Mouse (Mus musculus) forebrain, embryonic 13.5 days (tissue): Measurements from ENCODE around the gene Pipox. TPM values are rescaled to one million over a fixed set of nuclear protein-coding genes. Genes with fewer than 3 reads are reported as not detected.
A peak's percentile ranks its signal among the peaks of the same experiment; 100 is the strongest.

ENCODE experiments used
- ATAC-seq: fragments of 200-750 bp; cut with Nextera tagmentation; 2 replicates; pipeline ENCODE4 v1.8.0; 2017
- H3K27ac ChIP-seq: fragments of 300-500 bp; sonication (generic); 2 replicates; pipeline ENCODE4 v1.5.1; 2015; ENCODE audit warnings: inconsistent platforms, mild to moderate bottlenecking, moderate library complexity
- H3K27me3 ChIP-seq: fragments of 300-500 bp; sonication (generic); 2 replicates; pipeline ENCODE4 v1.6.1; 2015; ENCODE audit warnings: mild to moderate bottlenecking, inconsistent platforms
- H3K36me3 ChIP-seq: fragments of 300-500 bp; sonication (generic); 2 replicates; pipeline ENCODE4 v1.6.1; 2015; ENCODE audit warnings: mild to moderate bottlenecking, inconsistent platforms; ENCODE audit not compliant: poor library complexity, severe bottlenecking
- H3K4me1 ChIP-seq: fragments of 300-500 bp; sonication (generic); 2 replicates; pipeline ENCODE4 v1.6.1; 2015; ENCODE audit warnings: inconsistent platforms
- H3K4me2 ChIP-seq: fragments of 300-500 bp; sonication (generic); 2 replicates; pipeline ENCODE4 v1.6.1; 2015; ENCODE audit warnings: inconsistent platforms, mild to moderate bottlenecking, moderate library complexity
- H3K4me3 ChIP-seq: fragments of 300-500 bp; sonication (generic); 2 replicates; pipeline ENCODE4 v1.5.1; 2015; ENCODE audit warnings: mild to moderate bottlenecking, inconsistent platforms
- H3K9ac ChIP-seq: fragments of 300-500 bp; sonication (generic); 2 replicates; pipeline ENCODE4 v1.6.1; 2015; ENCODE audit warnings: mild to moderate bottlenecking, inconsistent platforms
- H3K9me3 ChIP-seq: fragments of 300-500 bp; sonication (generic); replicated peaks from 2 replicates; pipeline ENCODE4 v1.6.1; 2016; ENCODE audit warnings: inconsistent platforms
- WGBS: fragments of 180-500 bp; shearing (Covaris S2); methylation state at CpG from one replicate; pipeline ENCODE4 v1.1.7; 2015; 5-methylcytosine and 5-hydroxymethylcytosine counted together
- polyA plus RNA-seq: library from polyadenylated mRNA; unstranded; fragments of >200 nt; fragmentation: Nextera tagmentation; extraction: Ambion mirVana; gene quantifications from 2 replicates; pipeline ENCODE4 v1.2.1, GENCODE M21; 2015

Pipox gene
- polyA plus RNA-seq, 1 experiment from 2014 or later: 12.7 TPM

GRCm38 (mm10) chr11:77904707-77905106, 10.8 kb upstream of the Pipox start:
- Histone ChIP-seq H3K36me3 (no peaks in the 10 kb centered on the region), H3K4me3 (no peak overlapping the region), H3K9me3 (no peaks in the 10 kb centered on the region), H3K27ac (no peak overlapping the region), H3K9ac (no peak overlapping the region), H3K27me3 (no peaks in the 10 kb centered on the region; the same call in 1 of the 2 replicates), H3K4me2 (no peak overlapping the region), H3K4me1 (peaks cover 65% of the 10 kb centered on the region)
- ATAC-seq: no peak
- 51% methylated on average over 1 of the region's 1 CpGs for WGBS

GRCm38 (mm10) chr11:77903761-77904160, 9.9 kb upstream of the Pipox start:
- H3K4me1 ChIP-seq: peaks cover 59% of the 10 kb centered on the region
- no peak overlapping the region for H3K4me2 ChIP-seq
- no peaks in the 10 kb centered on the region for H3K36me3 ChIP-seq
- peak overlapping the region; percentile 73 for H3K27ac ChIP-seq
- no peak overlapping the region for H3K9ac ChIP-seq
- no peaks in the 10 kb centered on the region; the same call in 1 of the 2 replicates for H3K27me3 ChIP-seq
- H3K4me3 ChIP-seq: no peak overlapping the region
- H3K9me3 ChIP-seq: no peaks in the 10 kb centered on the region
- no peak for ATAC-seq
- WGBS: 27% methylated on average over 3 of the region's 3 CpGs

DNA sequence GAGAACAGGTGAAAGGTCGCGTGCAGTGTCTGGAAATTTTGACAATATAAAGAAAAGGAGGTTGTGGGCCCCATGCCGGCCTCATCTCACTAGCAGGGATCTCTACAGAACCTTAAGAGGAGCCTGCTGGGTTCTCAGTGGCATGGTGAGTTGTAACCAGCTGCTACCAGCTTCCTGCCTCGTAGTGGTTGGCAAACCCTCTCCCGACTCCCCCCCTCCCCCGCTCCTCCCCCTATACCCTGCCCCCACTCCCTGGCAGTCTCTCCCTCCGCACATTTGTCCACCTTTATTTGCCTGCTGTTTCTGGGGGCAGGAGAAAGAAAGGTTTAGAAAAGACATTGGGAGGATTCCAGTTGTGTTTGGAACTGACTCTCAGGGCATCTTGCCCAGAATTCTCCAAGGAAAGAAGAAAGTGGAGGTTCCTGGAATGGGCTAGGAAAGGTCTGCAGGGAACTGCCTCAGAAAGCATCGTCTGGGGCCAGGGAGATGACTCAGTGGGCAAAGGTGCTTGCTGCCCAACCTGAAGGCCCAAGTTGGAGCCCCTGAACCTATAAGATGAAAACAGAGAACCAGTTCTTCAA, 8.0 kb upstream of the Pipox start:
- Histone ChIP-seq H3K4me2 (no peak overlapping the region), H3K9ac (peak overlapping the region; percentile 6; the same call in 1 of the 2 replicates), H3K27ac (peak overlapping the region; percentile 74), H3K4me3 (no peak overlapping the region), H3K36me3 (no peaks in the 10 kb centered on the region), H3K4me1 (peaks cover 72% of the 10 kb centered on the region), H3K9me3 (no peaks in the 10 kb centered on the region), H3K27me3 (no peaks in the 10 kb centered on the region)
- ATAC-seq: peak; percentile 37; the same call in 1 of the 2 replicates
- 34% methylated on average over 8 of the region's 8 CpGs for WGBS

- no peaks in the 10 kb centered on the region for H3K36me3 ChIP-seq
Measured at GRCm38 (mm10) chr11:77901366-77901765, 7.5 kb upstream of the Pipox start.

GRCm38 (mm10) chr11:77900696-77901095, 6.8 kb upstream of the Pipox start:
- WGBS: 89% methylated on average over 4 of the region's 4 CpGs
- H3K27ac ChIP-seq: no peak overlapping the region

More at GRCm38 (mm10) chr11:77901366-77901765, 7.5 kb upstream of the Pipox start:
- H3K27ac ChIP-seq: peak overlapping the region; percentile 74
- no peak overlapping the region for H3K4me2 ChIP-seq
- H3K27me3 ChIP-seq: no peaks in the 10 kb centered on the region
- peak overlapping the region; percentile 6; the same call in 1 of the 2 replicates for H3K9ac ChIP-seq
- peaks cover 72% of the 10 kb centered on the region for H3K4me1 ChIP-seq
- H3K4me3 ChIP-seq: no peak overlapping the region
- H3K9me3 ChIP-seq: no peaks in the 10 kb centered on the region
- 0 out of 2 replicates have a peak, but pooled peaks have one; percentile 7 for ATAC-seq
- 49% methylated on average over 5 of the region's 5 CpGs for WGBS

GRCm38 (mm10) chr11:77900187-77900586, 6.3 kb upstream of the Pipox start:
- H3K4me3 ChIP-seq: no peak overlapping the region
- no peak overlapping the region for H3K9ac ChIP-seq
- ATAC-seq: no peak
- H3K36me3 ChIP-seq: no peaks in the 10 kb centered on the region
- 87% methylated on average over 3 of the region's 3 CpGs for WGBS
- H3K4me2 ChIP-seq: no peak overlapping the region
- H3K27me3 ChIP-seq: no peaks in the 10 kb centered on the region
- peaks cover 77% of the 10 kb centered on the region for H3K4me1 ChIP-seq
- H3K9me3 ChIP-seq: no peaks in the 10 kb centered on the region
- no peak overlapping the region for H3K27ac ChIP-seq

More at GRCm38 (mm10) chr11:77900696-77901095, 6.8 kb upstream of the Pipox start:
- Histone ChIP-seq H3K9me3 (no peaks in the 10 kb centered on the region), H3K9ac (no peak overlapping the region), H3K4me2 (no peak overlapping the region), H3K27me3 (no peaks in the 10 kb centered on the region), H3K4me1 (peaks cover 72% of the 10 kb centered on the region), H3K36me3 (no peaks in the 10 kb centered on the region), H3K4me3 (no peak overlapping the region)
- no peak for ATAC-seq

DNA sequence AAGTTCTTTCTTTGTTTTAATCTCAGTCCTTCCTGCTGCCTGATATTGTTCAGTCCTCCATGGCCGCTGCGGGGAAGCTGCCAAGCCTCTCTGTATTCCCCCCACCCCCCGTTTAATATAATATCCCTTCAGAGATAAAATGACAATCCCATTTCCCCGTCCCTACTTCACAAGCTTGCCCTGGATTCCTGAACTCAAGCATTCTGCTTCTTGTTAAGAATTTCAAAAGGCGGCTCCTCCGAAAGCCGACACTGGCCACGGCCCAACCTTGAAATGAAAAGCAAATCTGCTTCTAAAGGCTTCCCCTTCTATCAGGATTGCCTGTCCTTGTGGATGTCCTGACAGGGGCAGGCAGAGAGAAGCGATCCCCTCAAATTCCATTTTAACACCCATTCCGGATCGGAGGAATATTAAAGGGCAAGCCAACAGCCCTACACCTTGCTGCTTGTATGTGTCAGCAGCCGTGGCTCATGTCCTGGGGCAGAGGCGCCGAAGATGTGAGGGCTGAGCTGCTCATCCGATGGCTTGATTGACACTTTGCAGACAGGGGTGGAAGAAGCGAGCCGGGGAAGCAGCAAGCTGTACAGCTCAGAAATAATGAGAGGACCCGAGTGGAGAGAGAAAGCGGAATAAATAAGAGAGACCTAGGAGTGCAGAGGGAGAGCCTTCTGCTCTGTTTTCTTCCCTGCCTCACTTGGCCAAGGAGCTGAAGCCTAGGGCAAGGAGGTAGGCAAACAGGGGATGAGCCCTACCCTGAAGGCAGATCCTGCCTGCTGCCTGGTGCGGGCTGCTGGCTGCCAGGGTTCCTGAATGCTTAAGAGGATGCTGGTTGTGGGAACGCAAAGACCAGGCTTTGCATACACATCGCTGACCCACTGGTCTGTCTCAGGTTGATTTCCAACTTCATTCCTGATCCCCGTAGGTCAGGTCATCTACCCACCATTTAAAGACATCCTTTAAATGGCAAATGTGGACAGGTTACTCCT, 3.2 kb upstream of the Pipox start:
- H3K9me3 ChIP-seq: no peaks in the 10 kb centered on the region
- WGBS: 4% methylated on average over 23 of the region's 23 CpGs
- no peaks in the 10 kb centered on the region for H3K36me3 ChIP-seq
- 0 out of 2 replicates have a peak, but pooled peaks have one; percentile 5 for ATAC-seq
- no peaks in the 10 kb centered on the region for H3K27me3 ChIP-seq
- H3K4me3 ChIP-seq: 0 out of 2 replicates have a peak overlapping the region, but pooled peaks have one; percentile 4
- peak overlapping the region; percentile 99 for H3K27ac ChIP-seq
- H3K4me2 ChIP-seq: peak overlapping the region; percentile 53
- H3K9ac ChIP-seq: peak overlapping the region; percentile 60
- H3K4me1 ChIP-seq: peaks cover 82% of the 10 kb centered on the region

GRCm38 (mm10) chr11:77896480-77896819, 2.6 kb upstream of the Pipox start:
- WGBS: 7% methylated on average over 6 of the region's 6 CpGs
- peak overlapping the region; percentile 53 for H3K4me2 ChIP-seq
- peak overlapping the region; percentile 99 for H3K27ac ChIP-seq
- peaks cover 81% of the 10 kb centered on the region for H3K4me1 ChIP-seq
- no peaks in the 10 kb centered on the region for H3K27me3 ChIP-seq
- ATAC-seq: no peak
- 0 out of 2 replicates have a peak overlapping the region, but pooled peaks have one; percentile 4 for H3K4me3 ChIP-seq
- no peaks in the 10 kb centered on the region for H3K9me3 ChIP-seq
- H3K9ac ChIP-seq: peak overlapping the region; percentile 60; the same call in 1 of the 2 replicates
- no peaks in the 10 kb centered on the region for H3K36me3 ChIP-seq

DNA sequence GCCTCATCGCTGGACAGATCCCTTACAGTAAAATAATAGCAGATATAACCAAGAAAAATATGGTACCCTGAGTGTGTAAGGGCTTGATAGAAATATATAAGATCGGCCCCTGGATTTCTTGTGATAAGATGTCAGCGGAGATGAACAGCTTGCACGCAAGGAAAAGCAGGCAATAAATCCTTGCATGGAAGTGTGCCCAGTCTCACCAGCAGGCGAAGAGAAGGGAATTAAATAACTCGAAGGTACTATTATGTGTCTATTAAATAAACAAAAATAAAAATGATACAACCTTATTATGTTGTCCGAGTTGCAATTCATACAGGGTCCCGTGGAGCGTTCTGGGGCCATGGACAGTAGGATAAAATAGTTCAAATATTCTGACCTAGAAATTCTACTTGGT, 2.1 kb upstream of the Pipox start:
- no peak overlapping the region for H3K4me3 ChIP-seq
- 53% methylated on average over 9 of the region's 9 CpGs for WGBS
- ATAC-seq: no peak

GRCm38 (mm10) chr11:77894967-77895366, 1.1 kb upstream of the Pipox start:
- Histone ChIP-seq H3K27ac (peak overlapping the region; percentile 99), H3K9ac (no peak overlapping the region)

More for the DNA sequence above, 2.1 kb upstream of the Pipox start:
- H3K9ac ChIP-seq: 0 out of 2 replicates have a peak overlapping the region, but pooled peaks have one; percentile 22
- H3K36me3 ChIP-seq: no peaks in the 10 kb centered on the region
- peak overlapping the region; percentile 99 for H3K27ac ChIP-seq
- no peaks in the 10 kb centered on the region for H3K9me3 ChIP-seq
- peak overlapping the region; percentile 53 for H3K4me2 ChIP-seq
- H3K4me1 ChIP-seq: peaks cover 80% of the 10 kb centered on the region
- no peaks in the 10 kb centered on the region for H3K27me3 ChIP-seq

DNA sequence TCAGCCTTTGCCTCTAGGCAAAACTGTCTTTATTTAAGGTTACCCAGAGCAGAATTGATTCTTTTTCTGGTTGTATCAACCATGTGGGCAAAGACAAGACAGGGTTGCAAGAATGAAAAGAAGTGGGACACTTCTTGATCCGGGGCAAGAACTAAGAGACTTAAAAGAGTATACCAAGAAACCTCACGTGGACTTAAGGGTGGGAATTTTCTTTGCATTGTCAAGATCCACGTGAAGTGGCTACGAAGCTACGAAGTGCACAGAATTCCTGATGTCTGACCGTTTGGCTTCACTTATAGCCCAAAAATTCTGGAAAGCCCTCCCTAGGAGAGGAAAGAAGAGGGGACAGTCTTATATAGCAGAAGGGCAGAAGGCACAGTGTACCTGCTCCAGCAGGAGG, 613 bp downstream of the Pipox start:
- no peaks in the 10 kb centered on the region for H3K27me3 ChIP-seq
- 11% methylated on average over 6 of the region's 6 CpGs for WGBS
- ATAC-seq: no peak
- peak overlapping the region; percentile 47 for H3K4me2 ChIP-seq
- no peaks in the 10 kb centered on the region for H3K36me3 ChIP-seq
- H3K4me1 ChIP-seq: peaks cover 89% of the 10 kb centered on the region
- H3K4me3 ChIP-seq: peak overlapping the region; percentile 24
- no peaks in the 10 kb centered on the region for H3K9me3 ChIP-seq
- H3K9ac ChIP-seq: peak overlapping the region; percentile 53
- H3K27ac ChIP-seq: peak overlapping the region; percentile 99

More at GRCm38 (mm10) chr11:77894967-77895366, 1.1 kb upstream of the Pipox start:
- Histone ChIP-seq H3K36me3 (no peaks in the 10 kb centered on the region), H3K27me3 (no peaks in the 10 kb centered on the region), H3K4me1 (peaks cover 85% of the 10 kb centered on the region), H3K4me2 (no peak overlapping the region), H3K4me3 (no peak overlapping the region), H3K9me3 (no peaks in the 10 kb centered on the region)
- ATAC-seq: no peak
- WGBS: 58% methylated on average over 2 of the region's 2 CpGs

GRCm38 (mm10) chr11:77892883-77893282, 1.0 kb downstream of the Pipox start:
- WGBS: 3% methylated on average over 5 of the region's 5 CpGs
- no peaks in the 10 kb centered on the region for H3K9me3 ChIP-seq
- peaks cover 89% of the 10 kb centered on the region for H3K4me1 ChIP-seq
- peak overlapping the region; percentile 47 for H3K4me2 ChIP-seq
- H3K36me3 ChIP-seq: no peaks in the 10 kb centered on the region
- peak overlapping the region; percentile 24 for H3K4me3 ChIP-seq
- peak overlapping the region; percentile 53; the same call in 1 of the 2 replicates for H3K9ac ChIP-seq
- peak overlapping the region; percentile 99 for H3K27ac ChIP-seq
- no peaks in the 10 kb centered on the region for H3K27me3 ChIP-seq
- no peak for ATAC-seq
